Mouse (Mus musculus) mature B cell (primary cell): Measurements from ENCODE around the gene Rnf181.

Experiments used
- in situ Hi-C: fragments of 300-500 bp; cut with MboI; formaldehyde crosslinking; loops from 2 replicates; pipeline ENCODE4 v1.14.3; 2019

Gene Rnf181

DNA sequence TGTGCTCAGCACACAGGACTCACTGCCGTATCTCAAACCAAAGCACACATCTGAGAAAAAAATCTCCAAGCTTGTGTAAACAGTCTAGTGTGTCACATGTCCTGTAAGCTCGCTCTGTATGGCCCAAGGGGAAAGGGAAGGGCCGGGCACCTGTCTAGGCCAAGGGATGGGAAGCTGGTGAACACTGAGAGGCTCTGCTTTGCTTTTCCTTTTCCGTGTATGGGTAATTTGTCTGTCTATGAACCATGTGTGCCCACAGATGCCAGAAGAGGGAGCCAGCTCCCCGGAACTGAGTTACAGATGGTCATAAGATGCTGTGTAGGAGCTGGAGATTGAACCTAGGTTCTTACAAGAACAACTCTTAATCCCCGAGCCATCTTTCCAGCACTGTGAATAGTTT is 40.5 kb downstream of the Rnf181 start:
- in situ Hi-C loops = no loop called here

DNA sequence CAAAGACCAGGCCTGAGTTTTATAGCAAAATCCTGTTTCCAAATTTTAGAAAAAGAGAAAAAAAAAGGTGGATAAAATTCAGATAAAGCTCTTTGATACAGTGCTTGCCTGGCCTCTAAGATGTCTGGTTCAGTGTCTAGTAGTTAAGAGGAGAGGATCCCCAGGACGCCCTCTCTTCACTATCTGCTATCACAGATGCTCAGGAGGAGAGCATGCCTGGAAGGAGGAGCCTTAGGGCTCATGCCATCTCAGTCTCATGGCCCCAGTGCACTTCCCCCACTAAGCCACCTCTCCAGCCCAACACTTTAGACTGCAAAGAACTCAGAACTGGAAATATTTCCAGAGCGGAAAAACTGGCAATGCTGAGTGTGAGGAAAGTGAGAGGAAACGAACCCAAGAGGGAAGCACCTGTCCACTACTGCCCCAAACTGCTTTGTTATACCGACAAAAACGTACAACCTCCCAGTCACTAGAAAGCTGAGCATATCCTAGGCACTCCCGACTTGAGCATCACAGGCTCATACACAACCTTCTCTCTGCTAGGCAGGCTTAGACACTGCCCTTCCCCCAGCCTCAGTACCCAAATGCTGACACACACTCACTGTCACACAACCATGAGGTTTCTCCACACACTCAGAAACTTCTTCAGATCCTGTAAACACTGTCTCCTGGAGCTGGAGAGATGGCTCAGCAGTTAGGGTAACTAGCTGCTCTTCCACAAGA is 42.8 kb downstream of the Rnf181 start:
- in situ Hi-C loops = no loop called here

DNA sequence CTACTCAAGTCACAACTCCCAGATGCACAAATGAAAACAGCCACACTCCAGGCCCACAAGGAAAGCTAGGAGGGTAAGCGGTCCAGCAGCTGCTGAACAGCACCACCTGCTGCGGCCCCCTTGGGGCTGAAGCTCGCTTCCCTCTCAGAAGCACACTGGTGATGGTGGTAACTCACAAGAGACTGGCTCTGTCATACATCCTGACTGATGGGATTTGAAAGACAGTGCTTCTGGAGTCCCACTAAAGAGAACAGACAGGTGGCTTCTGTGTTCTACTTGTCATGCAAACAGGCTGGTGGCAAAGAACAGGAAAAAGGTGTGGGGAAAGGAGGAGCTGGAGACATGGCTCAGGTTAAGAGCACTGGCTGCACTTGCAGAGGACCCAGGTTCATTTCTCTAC is 43.8 kb downstream of the Rnf181 start:
- in situ Hi-C loops = no loop called here

DNA sequence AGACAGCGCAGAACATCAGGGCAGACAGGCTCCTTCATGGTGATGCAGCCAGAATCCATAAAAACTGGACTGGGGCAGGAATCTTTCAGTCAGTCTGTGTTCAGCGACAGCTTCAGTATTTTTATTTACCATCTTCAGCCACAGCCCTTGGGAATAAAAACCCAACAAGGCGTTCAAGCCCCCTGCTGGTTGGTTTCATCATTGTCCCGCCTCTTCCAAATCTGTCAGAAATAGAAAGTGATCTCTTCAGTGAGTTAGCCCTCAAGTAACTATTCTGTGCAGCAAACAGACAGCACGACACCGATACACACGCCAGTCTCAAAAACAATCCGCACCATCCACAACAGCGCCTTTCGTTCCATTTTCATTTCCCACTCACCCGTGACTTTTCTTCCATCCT is 47.7 kb downstream of the Rnf181 start:
- in situ Hi-C loops = no loop called here

DNA sequence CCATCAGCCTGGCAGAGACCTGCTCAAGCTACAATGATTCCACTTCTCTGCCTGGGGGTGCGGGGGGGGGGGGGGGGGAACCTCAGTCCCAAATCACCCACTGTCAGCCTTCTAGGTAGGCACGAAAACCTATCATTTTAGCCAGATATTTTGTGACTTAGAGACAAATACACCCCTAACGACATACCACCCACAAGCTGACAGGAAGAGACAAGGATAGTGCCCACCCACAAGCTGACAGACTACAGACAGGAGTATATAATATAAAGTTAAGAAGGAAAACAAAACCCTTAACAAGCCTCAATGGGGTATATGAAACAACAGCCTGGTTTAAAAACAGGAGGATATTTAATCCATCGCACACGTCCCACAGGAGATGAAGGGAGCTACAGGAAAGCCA is 48.3 kb downstream of the Rnf181 start:
- in situ Hi-C loops = no loop called here

DNA sequence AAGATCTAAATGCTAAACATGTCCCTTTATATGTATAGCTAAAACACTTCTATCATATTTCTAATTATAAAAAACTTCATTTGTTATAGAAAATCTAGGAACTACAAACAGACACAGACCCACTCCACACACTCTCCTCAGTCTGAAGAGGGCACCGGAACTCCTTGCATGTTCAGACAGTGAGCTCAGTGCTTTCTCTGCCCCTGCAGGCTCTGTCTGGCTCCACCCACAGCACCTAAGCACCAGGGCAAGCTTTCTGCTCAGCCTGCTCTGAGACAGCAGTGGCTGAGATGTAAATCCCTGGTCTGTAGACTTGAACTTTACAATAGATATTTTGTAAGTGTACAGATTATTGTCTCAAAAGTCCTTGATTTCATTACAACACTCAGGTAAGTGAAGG is 50.7 kb downstream of the Rnf181 start:
- in situ Hi-C loops = no loop called here

DNA sequence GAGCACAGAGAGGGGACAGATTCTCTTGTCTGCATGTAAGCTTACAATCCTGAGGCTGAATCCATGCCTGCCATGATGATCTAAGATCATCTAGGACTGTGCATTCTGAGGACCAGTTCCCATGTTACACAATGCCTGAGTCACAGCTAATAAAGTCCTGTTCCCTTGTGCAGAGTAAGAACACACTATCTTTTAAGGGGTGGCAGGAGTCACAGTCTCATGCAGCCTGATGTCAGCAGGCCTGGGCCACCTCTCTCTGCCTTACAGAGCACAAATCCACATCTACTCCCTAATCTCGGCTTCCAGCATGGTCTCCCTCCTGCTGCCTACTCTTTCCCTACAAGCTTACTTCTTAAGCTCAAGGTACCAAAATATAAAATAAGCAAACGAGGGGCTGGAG is 51.4 kb downstream of the Rnf181 start:
- in situ Hi-C loops = no loop called here

DNA sequence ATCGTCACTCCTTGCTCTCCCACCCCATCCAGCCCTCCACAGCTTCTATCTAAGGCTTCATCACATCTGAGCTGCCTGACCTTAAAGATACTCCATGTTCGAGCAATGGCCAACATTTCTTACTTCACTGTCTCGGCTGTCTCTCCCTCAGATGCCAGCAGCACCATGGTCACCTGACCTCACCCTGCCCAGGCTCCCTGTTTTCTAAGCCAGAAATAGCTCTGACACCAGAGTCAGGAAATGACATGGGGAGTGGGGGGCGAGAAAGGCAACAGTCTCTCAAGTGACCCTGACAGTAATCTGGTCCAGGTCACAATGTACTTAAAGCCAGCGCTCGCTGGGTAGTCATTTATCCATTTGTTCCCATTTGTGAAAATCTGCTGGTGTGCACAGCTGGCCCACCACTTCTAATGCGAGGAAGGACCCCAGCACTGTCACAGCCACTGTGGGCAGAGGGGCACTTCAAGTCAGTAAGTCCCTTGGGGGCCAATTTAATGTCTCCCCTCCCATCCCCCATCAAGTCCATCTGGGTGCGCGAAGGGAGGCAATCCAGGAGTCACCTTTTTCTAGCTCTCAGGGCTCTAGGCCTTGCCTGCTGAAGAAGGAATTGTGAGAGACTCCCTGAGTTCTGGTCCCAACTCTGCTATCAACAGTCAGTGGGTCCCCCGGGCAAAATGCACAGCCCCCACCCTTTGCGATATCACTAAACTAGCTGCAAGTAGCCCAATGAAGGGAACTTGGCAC is 53.5 kb downstream of the Rnf181 start:
- in situ Hi-C loops = no loop called here

DNA sequence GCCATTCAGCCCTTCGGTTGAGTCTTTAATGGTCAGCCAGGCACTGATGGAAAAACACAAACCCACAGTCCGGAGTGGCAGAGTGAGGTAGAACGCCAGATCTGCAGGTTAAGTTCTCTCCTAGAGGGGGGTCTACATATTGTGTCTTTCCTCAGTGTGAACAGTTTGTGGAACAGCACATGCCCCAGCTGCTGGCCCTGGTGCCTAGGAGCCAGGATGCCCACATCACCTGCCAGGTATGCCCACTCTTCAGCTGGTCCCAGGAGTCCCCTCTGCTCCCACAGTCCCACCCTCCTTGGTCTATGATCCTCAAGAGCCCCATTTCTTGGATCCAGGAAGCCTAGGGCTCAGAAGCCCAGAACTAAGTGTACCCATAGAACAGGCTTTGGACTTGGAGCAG is 54.6 kb downstream of the Rnf181 start:
- in situ Hi-C loops = no loop called here
